Mouse (Mus musculus): ENCODE data around the gene Egfl8. TPM values are rescaled to one million over a fixed set of nuclear protein-coding genes. Genes with fewer than 3 reads are reported as not detected.

Gene Egfl8
- polyA plus RNA-seq, 1 experiment, result 0.51 TPM

DNA sequence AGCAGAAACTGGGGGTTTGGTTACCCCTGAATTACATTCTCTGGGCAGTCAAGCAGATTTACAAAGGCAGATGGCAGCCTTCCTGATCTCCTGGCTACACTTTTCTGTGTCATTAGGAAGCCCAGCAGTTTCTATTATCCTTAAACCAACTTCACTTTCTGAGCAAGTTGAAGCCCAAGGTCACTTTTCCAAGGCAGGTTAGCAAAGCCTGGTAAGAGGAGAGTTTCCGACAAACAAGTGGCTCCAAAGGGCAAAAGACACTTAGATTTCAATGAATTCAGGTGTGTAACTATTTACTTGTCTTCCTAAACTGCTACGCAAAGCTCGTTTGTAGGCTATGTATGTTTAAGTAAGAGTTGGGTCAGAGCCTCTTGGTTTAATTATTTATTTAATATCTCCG, 27.6 kb upstream of the Egfl8 start:
- TF ChIP-seq CTCF (IDR thresholded peaks at IDR 0.05; ENCODE audit: borderline replicate concordance, insufficient read depth, low read length) (no peak), POLR2A (IDR thresholded peaks at IDR 0.05; ENCODE audit: low read depth, low read length) (no peak)
- Histone ChIP-seq H3K27ac (ENCODE audit: insufficient read depth, low read length) (no peak overlapping the region), H3K4me1 (ENCODE audit: control insufficient read depth, insufficient read depth, low read length) (peaks cover 6% of the 10 kb centered on the region; the same call in 1 of the 2 replicates), H3K4me3 (ENCODE audit: insufficient read depth, low read length) (no peak overlapping the region)

DNA sequence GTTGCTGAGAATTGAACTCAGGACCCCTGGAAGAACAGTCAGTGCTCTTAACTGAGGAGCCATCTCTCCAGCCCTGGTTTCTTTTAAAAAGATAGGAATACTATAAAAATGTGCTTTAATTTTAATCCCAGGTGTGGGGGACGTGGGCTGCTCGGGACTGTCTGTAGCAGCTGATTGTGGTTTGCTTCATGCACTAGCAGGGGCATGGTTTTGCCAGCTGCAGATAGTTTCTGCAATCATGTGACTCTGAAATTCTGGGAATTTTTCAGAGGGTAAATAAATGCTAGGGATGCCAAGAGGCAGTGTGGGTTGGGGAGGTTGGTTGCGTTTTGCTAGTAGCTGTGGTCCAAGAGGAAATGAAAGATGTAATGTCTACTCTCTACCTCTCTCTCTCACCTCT, 26.2 kb upstream of the Egfl8 start:
- Histone ChIP-seq H3K4me1 (ENCODE audit: control insufficient read depth, insufficient read depth, low read length) (peaks cover 2% of the 10 kb centered on the region; the same call in 1 of the 2 replicates), H3K4me3 (ENCODE audit: insufficient read depth, low read length) (no peak overlapping the region), H3K27ac (ENCODE audit: insufficient read depth, low read length) (no peak overlapping the region)
- no peak for TF ChIP-seq CTCF (IDR thresholded peaks at IDR 0.05; ENCODE audit: borderline replicate concordance, insufficient read depth, low read length)
- no peak for TF ChIP-seq POLR2A (IDR thresholded peaks at IDR 0.05; ENCODE audit: low read depth, low read length)

- Histone ChIP-seq H3K4me1 (ENCODE audit: control insufficient read depth, insufficient read depth, low read length) (peaks cover 2% of the 10 kb centered on the region; the same call in 1 of the 2 replicates), H3K4me3 (ENCODE audit: insufficient read depth, low read length) (no peak overlapping the region), H3K27ac (ENCODE audit: insufficient read depth, low read length) (peak overlapping the region; percentile 27; the same call in 1 of the 2 replicates)
- no peak for TF ChIP-seq POLR2A (IDR thresholded peaks at IDR 0.05; ENCODE audit: low read depth, low read length)
- no peak for TF ChIP-seq CTCF (IDR thresholded peaks at IDR 0.05; ENCODE audit: borderline replicate concordance, insufficient read depth, low read length)
Measured at GRCm38 (mm10) chr17:34640778-34641601, 25.2 kb upstream of the Egfl8 start.

GRCm38 (mm10) chr17:34639461-34640255, 23.9 kb upstream of the Egfl8 start:
- Histone ChIP-seq H3K27ac (ENCODE audit: insufficient read depth, low read length) (no peak overlapping the region), H3K4me1 (ENCODE audit: control insufficient read depth, insufficient read depth, low read length) (peaks cover 2% of the 10 kb centered on the region; the same call in 1 of the 2 replicates), H3K4me3 (ENCODE audit: insufficient read depth, low read length) (no peak overlapping the region)
- TF ChIP-seq CTCF (IDR thresholded peaks at IDR 0.05; ENCODE audit: borderline replicate concordance, insufficient read depth, low read length) (no peak), POLR2A (IDR thresholded peaks at IDR 0.05; ENCODE audit: low read depth, low read length) (no peak)

- TF ChIP-seq POLR2A (IDR thresholded peaks at IDR 0.05; ENCODE audit: low read depth, low read length), result no peak
- TF ChIP-seq CTCF (IDR thresholded peaks at IDR 0.05; ENCODE audit: borderline replicate concordance, insufficient read depth, low read length), result no peak
- Histone ChIP-seq H3K4me3 (ENCODE audit: insufficient read depth, low read length) (no peak overlapping the region), H3K27ac (ENCODE audit: insufficient read depth, low read length) (no peak overlapping the region)
Measured at GRCm38 (mm10) chr17:34637459-34637858, 21.7 kb upstream of the Egfl8 start.

DNA sequence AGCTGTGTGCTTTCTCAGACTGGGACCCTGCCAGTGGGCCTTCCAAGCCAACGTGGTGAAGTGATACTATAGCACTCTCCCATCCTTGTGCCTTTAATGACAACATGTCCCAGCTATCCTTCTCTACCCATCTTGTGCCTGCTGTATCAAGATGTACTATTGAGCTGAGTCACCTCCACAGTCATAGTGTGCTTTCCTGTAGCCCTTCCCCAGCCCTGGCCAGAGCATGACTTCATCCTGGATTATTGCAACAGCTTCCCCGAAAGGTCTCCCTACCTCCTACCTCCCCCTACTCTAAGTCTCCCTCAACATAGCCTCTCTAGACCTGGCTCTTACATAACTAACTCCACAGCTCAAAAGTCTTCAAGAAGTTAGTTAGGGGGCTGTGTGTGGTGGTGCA, 19.9 kb upstream of the Egfl8 start:
- Histone ChIP-seq H3K27ac (ENCODE audit: insufficient read depth, low read length) (no peak overlapping the region), H3K4me3 (ENCODE audit: insufficient read depth, low read length) (no peak overlapping the region), H3K4me1 (ENCODE audit: control insufficient read depth, insufficient read depth, low read length) (peaks cover 2% of the 10 kb centered on the region; the same call in 1 of the 2 replicates)
- TF ChIP-seq CTCF (IDR thresholded peaks at IDR 0.05; ENCODE audit: borderline replicate concordance, insufficient read depth, low read length) (no peak), POLR2A (IDR thresholded peaks at IDR 0.05; ENCODE audit: low read depth, low read length) (no peak)

More at GRCm38 (mm10) chr17:34637459-34637858, 21.7 kb upstream of the Egfl8 start:
- H3K4me1 ChIP-seq (ENCODE audit: control insufficient read depth, insufficient read depth, low read length), result peaks cover 2% of the 10 kb centered on the region; the same call in 1 of the 2 replicates

DNA sequence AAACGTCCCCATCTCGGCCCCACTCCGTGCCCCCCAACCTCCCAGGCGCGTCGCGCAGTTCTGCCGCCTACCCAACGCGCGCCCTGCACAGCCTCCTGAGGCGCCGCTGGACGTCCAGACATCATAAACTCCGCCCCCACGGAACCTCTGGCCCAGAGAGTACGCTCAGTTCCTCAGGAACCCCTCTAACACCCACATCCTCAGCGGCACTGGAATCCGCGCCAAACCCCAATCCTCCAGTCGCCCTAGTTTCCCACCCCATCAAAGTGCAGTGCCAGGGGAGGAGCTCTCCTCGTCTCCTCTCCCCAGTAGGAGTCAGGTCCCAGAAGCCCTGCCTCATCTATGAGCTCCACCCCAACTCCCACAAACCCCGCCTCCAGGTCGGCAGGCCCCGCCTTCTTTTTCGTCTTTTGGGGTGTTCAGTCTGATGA, 16.5 kb upstream of the Egfl8 start:
- Histone ChIP-seq H3K4me3 (ENCODE audit: insufficient read depth, low read length) (peak overlapping the region; percentile 14; the same call in 1 of the 2 replicates), H3K27ac (ENCODE audit: insufficient read depth, low read length) (no peak overlapping the region), H3K4me1 (ENCODE audit: control insufficient read depth, insufficient read depth, low read length) (peaks cover 4% of the 10 kb centered on the region; the same call in 1 of the 2 replicates)
- TF ChIP-seq POLR2A (IDR thresholded peaks at IDR 0.05; ENCODE audit: low read depth, low read length) (peak; percentile 53; the same call in 1 of the 2 replicates), CTCF (IDR thresholded peaks at IDR 0.05; ENCODE audit: borderline replicate concordance, insufficient read depth, low read length) (no peak)

GRCm38 (mm10) chr17:34631647-34632046, 15.9 kb upstream of the Egfl8 start:
- H3K4me1 ChIP-seq (ENCODE audit: control insufficient read depth, insufficient read depth, low read length), result peaks cover 4% of the 10 kb centered on the region; the same call in 1 of the 2 replicates

DNA sequence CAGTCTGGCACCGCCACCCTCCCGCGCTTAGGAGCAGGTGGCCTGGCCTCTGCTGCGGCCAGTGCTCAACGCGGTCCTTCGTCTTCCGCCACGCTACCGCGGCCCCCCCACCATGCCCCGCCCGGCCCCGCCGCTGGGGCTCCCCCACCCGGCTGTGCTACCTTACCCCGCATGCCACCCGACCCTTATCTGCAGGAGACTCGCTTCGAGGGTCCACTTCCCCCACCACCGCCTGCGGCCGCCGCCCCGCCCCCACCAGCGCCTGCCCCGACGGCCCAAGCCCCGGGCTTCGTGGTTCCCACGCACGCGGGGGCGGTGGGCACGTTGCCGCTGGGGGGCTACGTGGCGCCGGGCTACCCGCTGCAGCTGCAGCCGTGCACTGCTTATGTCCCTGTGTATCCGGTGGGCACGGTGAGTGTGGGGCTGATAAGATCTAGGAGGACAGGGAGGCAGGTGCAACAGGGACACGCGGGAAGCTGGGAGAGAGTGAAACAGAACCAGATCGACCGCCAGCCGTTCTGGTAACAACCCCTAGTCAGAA, 15.1 kb upstream of the Egfl8 start:
- TF ChIP-seq POLR2A (IDR thresholded peaks at IDR 0.05; ENCODE audit: low read depth, low read length), result no peak
- TF ChIP-seq CTCF (IDR thresholded peaks at IDR 0.05; ENCODE audit: borderline replicate concordance, insufficient read depth, low read length), result no peak
- H3K4me3 ChIP-seq (ENCODE audit: insufficient read depth, low read length), result no peak overlapping the region
- H3K4me1 ChIP-seq (ENCODE audit: control insufficient read depth, insufficient read depth, low read length), result peaks cover 9% of the 10 kb centered on the region; the same call in 1 of the 2 replicates
- no peak overlapping the region for H3K27ac ChIP-seq (ENCODE audit: insufficient read depth, low read length)

More at GRCm38 (mm10) chr17:34631647-34632046, 15.9 kb upstream of the Egfl8 start:
- TF ChIP-seq POLR2A (IDR thresholded peaks at IDR 0.05; ENCODE audit: low read depth, low read length) (no peak), CTCF (IDR thresholded peaks at IDR 0.05; ENCODE audit: borderline replicate concordance, insufficient read depth, low read length) (no peak)
- H3K4me3 ChIP-seq (ENCODE audit: insufficient read depth, low read length), result no peak overlapping the region
- H3K27ac ChIP-seq (ENCODE audit: insufficient read depth, low read length), result no peak overlapping the region

Measured in embryonic fibroblast, embryonic 13.5 days (primary cell).